Mouse (Mus musculus): Measurements from ENCODE around the gene Gm973. TPM values are rescaled to one million over a fixed set of nuclear protein-coding genes. Genes with fewer than 3 reads are reported as not detected.

Gm973 gene
- polyA plus RNA-seq, 1 experiment from 2014 or later = 0.35 TPM

GRCm38 (mm10) chr1:59481456-59482291 lies 34.4 kb upstream of the Gm973 start:
- ATAC-seq (ENCODE audit: insufficient read depth, low FRiP score) = peak; percentile 95
- H3K4me1 ChIP-seq (ENCODE audit: control insufficient read depth, insufficient read depth, low read length) = peaks cover 27% of the 10 kb centered on the region
- under 1% methylated on average over 57 of the region's 57 CpGs for WGBS

GRCm38 (mm10) chr1:59482331-59482695 lies 33.8 kb upstream of the Gm973 start, which contains the start of gene Fzd7:
Gene Fzd7 (plus strand): TSS chr1:59482424.
- Histone ChIP-seq H3K27ac (ENCODE audit: low read length) (peak within 1 kb of the TSS; percentile 99), H3K4me2 (ENCODE audit: low read depth, low read length) (peak within 1 kb of the TSS; percentile 99), H3K9ac (ENCODE audit: low read length) (peak within 1 kb of the TSS; percentile 90), H3K4me3 (replicated peaks; ENCODE audit: low read length) (peak within 1 kb of the TSS; percentile 73), H3K9me3 (replicated peaks; ENCODE audit: control insufficient read depth, low read length) (no peaks in the 10 kb centered on the region), H3K36me3 (ENCODE audit: control insufficient read depth, insufficient read depth, low read length) (no peaks in the 10 kb centered on the region), H3K4me1 (ENCODE audit: control insufficient read depth, insufficient read depth, low read length) (peaks cover 33% of the 10 kb centered on the region), H3K27me3 (ENCODE audit: control insufficient read depth, insufficient read depth, low read length) (no peaks in the 10 kb centered on the region)
- ATAC-seq (ENCODE audit: insufficient read depth, low FRiP score) = peak; percentile 27; the same call in 1 of the 2 replicates
- under 1% methylated on average over 35 of the region's 35 CpGs for WGBS

More at GRCm38 (mm10) chr1:59481456-59482291, 34.4 kb upstream of the Gm973 start:
- Histone ChIP-seq H3K9me3 (replicated peaks; ENCODE audit: control insufficient read depth, low read length) (no peaks in the 10 kb centered on the region), H3K9ac (ENCODE audit: low read length) (peak overlapping the region; percentile 90), H3K36me3 (ENCODE audit: control insufficient read depth, insufficient read depth, low read length) (no peaks in the 10 kb centered on the region), H3K4me2 (ENCODE audit: low read depth, low read length) (peak overlapping the region; percentile 99), H3K27ac (ENCODE audit: low read length) (peak overlapping the region; percentile 99), H3K4me3 (replicated peaks; ENCODE audit: low read length) (peak overlapping the region; percentile 73), H3K27me3 (ENCODE audit: control insufficient read depth, insufficient read depth, low read length) (no peaks in the 10 kb centered on the region)

- 0 out of 2 replicates have a peak, but pooled peaks have one; percentile 2 for ATAC-seq (ENCODE audit: insufficient read depth, low FRiP score)
- Histone ChIP-seq H3K36me3 (ENCODE audit: control insufficient read depth, insufficient read depth, low read length) (no peaks in the 10 kb centered on the region), H3K4me3 (replicated peaks; ENCODE audit: low read length) (peak overlapping the region; percentile 73), H3K27me3 (ENCODE audit: control insufficient read depth, insufficient read depth, low read length) (no peaks in the 10 kb centered on the region), H3K4me1 (ENCODE audit: control insufficient read depth, insufficient read depth, low read length) (peaks cover 39% of the 10 kb centered on the region), H3K27ac (ENCODE audit: low read length) (peak overlapping the region; percentile 99), H3K9ac (ENCODE audit: low read length) (peak overlapping the region; percentile 90), H3K4me2 (ENCODE audit: low read depth, low read length) (peak overlapping the region; percentile 99), H3K9me3 (replicated peaks; ENCODE audit: control insufficient read depth, low read length) (no peaks in the 10 kb centered on the region)
- under 1% methylated on average over 87 of the region's 88 CpGs for WGBS
Measured at GRCm38 (mm10) chr1:59482696-59483520, 33.2 kb upstream of the Gm973 start.

GRCm38 (mm10) chr1:59483521-59484245 lies 32.4 kb upstream of the Gm973 start:
- H3K4me2 ChIP-seq (ENCODE audit: low read depth, low read length) = peak overlapping the region; percentile 99
- peak overlapping the region; percentile 90 for H3K9ac ChIP-seq (ENCODE audit: low read length)
- 3% methylated on average over 46 of the region's 46 CpGs for WGBS
- peak overlapping the region; percentile 99 for H3K27ac ChIP-seq (ENCODE audit: low read length)
- peaks cover 44% of the 10 kb centered on the region for H3K4me1 ChIP-seq (ENCODE audit: control insufficient read depth, insufficient read depth, low read length)
- peak overlapping the region; percentile 73 for H3K4me3 ChIP-seq (replicated peaks; ENCODE audit: low read length)
- no peaks in the 10 kb centered on the region for H3K9me3 ChIP-seq (replicated peaks; ENCODE audit: control insufficient read depth, low read length)
- no peaks in the 10 kb centered on the region for H3K36me3 ChIP-seq (ENCODE audit: control insufficient read depth, insufficient read depth, low read length)
- no peak for ATAC-seq (ENCODE audit: insufficient read depth, low FRiP score)
- no peaks in the 10 kb centered on the region for H3K27me3 ChIP-seq (ENCODE audit: control insufficient read depth, insufficient read depth, low read length)

GRCm38 (mm10) chr1:59484314-59484713 lies 31.8 kb upstream of the Gm973 start:
- peak overlapping the region; percentile 90 for H3K9ac ChIP-seq (ENCODE audit: low read length)
- peak overlapping the region; percentile 73 for H3K4me3 ChIP-seq (replicated peaks; ENCODE audit: low read length)
- no peak for ATAC-seq (ENCODE audit: insufficient read depth, low FRiP score)
- no peaks in the 10 kb centered on the region for H3K36me3 ChIP-seq (ENCODE audit: control insufficient read depth, insufficient read depth, low read length)
- H3K27ac ChIP-seq (ENCODE audit: low read length) = peak overlapping the region; percentile 56
- no peaks in the 10 kb centered on the region for H3K9me3 ChIP-seq (replicated peaks; ENCODE audit: control insufficient read depth, low read length)
- 10% methylated on average over 21 of the region's 21 CpGs for WGBS
- H3K4me1 ChIP-seq (ENCODE audit: control insufficient read depth, insufficient read depth, low read length) = peaks cover 51% of the 10 kb centered on the region
- H3K27me3 ChIP-seq (ENCODE audit: control insufficient read depth, insufficient read depth, low read length) = no peaks in the 10 kb centered on the region
- peak overlapping the region; percentile 99 for H3K4me2 ChIP-seq (ENCODE audit: low read depth, low read length)

- H3K27ac ChIP-seq (ENCODE audit: low read length) = peak overlapping the region; percentile 56
- peak overlapping the region; percentile 90 for H3K9ac ChIP-seq (ENCODE audit: low read length)
- WGBS = 14% methylated on average over 16 of the region's 16 CpGs
- H3K4me1 ChIP-seq (ENCODE audit: control insufficient read depth, insufficient read depth, low read length) = peaks cover 52% of the 10 kb centered on the region
- no peaks in the 10 kb centered on the region for H3K27me3 ChIP-seq (ENCODE audit: control insufficient read depth, insufficient read depth, low read length)
- no peaks in the 10 kb centered on the region for H3K9me3 ChIP-seq (replicated peaks; ENCODE audit: control insufficient read depth, low read length)
- H3K4me2 ChIP-seq (ENCODE audit: low read depth, low read length) = peak overlapping the region; percentile 99
- no peaks in the 10 kb centered on the region for H3K36me3 ChIP-seq (ENCODE audit: control insufficient read depth, insufficient read depth, low read length)
- ATAC-seq (ENCODE audit: insufficient read depth, low FRiP score) = no peak
- peak overlapping the region; percentile 73 for H3K4me3 ChIP-seq (replicated peaks; ENCODE audit: low read length)
Measured at GRCm38 (mm10) chr1:59484791-59485785, 31.0 kb upstream of the Gm973 start.

- no peaks in the 10 kb centered on the region for H3K9me3 ChIP-seq (replicated peaks; ENCODE audit: control insufficient read depth, low read length)
- no peak for ATAC-seq (ENCODE audit: insufficient read depth, low FRiP score)
- peak overlapping the region; percentile 99 for H3K4me2 ChIP-seq (ENCODE audit: low read depth, low read length)
- H3K36me3 ChIP-seq (ENCODE audit: control insufficient read depth, insufficient read depth, low read length) = no peaks in the 10 kb centered on the region
- H3K27me3 ChIP-seq (ENCODE audit: control insufficient read depth, insufficient read depth, low read length) = no peaks in the 10 kb centered on the region
- peaks cover 49% of the 10 kb centered on the region for H3K4me1 ChIP-seq (ENCODE audit: control insufficient read depth, insufficient read depth, low read length)
- H3K27ac ChIP-seq (ENCODE audit: low read length) = no peak overlapping the region
- H3K4me3 ChIP-seq (replicated peaks; ENCODE audit: low read length) = peak overlapping the region; percentile 73
- 39% methylated on average over 4 of the region's 4 CpGs for WGBS
- peak overlapping the region; percentile 90 for H3K9ac ChIP-seq (ENCODE audit: low read length)
Measured at GRCm38 (mm10) chr1:59485803-59486202, 30.3 kb upstream of the Gm973 start.

GRCm38 (mm10) chr1:59487651-59488051 lies 28.4 kb upstream of the Gm973 start:
- peaks cover 47% of the 10 kb centered on the region for H3K4me1 ChIP-seq (ENCODE audit: control insufficient read depth, insufficient read depth, low read length)
- H3K9me3 ChIP-seq (replicated peaks; ENCODE audit: control insufficient read depth, low read length) = no peaks in the 10 kb centered on the region
- H3K9ac ChIP-seq (ENCODE audit: low read length) = peak overlapping the region; percentile 53
- H3K4me3 ChIP-seq (replicated peaks; ENCODE audit: low read length) = peak overlapping the region; percentile 3
- H3K27me3 ChIP-seq (ENCODE audit: control insufficient read depth, insufficient read depth, low read length) = no peaks in the 10 kb centered on the region
- H3K4me2 ChIP-seq (ENCODE audit: low read depth, low read length) = peak overlapping the region; percentile 46
- ATAC-seq (ENCODE audit: insufficient read depth, low FRiP score) = no peak
- 11% methylated on average over 10 of the region's 10 CpGs for WGBS
- H3K36me3 ChIP-seq (ENCODE audit: control insufficient read depth, insufficient read depth, low read length) = no peaks in the 10 kb centered on the region
- peak overlapping the region; percentile 86 for H3K27ac ChIP-seq (ENCODE audit: low read length)

Measured in stomach, embryonic 16.5 days (tissue).